Mouse (Mus musculus) lung, postnatal 4 days (tissue): Measurements from ENCODE around the gene Gdf15.

Experiments
- DNase-seq, 2 experiments: peaks; one replicate each; pipeline ENCODE4 v3.0.0; 2021

Gene Gdf15

DNA sequence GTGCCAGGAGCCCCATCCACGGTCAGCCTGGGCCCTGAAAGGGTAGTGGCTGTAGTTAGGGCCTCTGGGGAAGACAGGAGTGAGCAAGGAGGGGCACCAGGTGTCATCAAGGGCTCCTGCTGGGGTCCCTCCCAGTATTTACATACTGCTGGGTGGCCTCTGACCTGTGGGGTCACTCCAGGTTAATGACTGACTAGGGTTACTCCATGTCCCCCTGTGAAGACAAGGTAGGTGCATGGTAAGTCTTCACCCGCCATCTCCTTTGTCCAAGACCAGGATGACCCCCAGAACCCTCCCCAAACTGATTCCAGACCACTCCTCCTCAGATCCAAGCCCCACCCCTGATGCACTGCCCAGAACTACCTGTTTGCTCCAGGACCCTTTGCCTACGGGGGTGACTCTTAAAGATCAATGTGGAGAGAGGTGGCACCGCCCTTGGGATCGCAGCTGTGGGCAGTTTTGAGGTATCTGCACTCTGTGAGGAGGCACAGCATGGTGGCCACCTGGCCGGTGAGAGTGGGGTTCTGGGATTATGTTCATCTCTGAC is at the start of gene Gdf15:
Gene Gdf15 (minus strand): TSS at position 111 of the 547 bp plus-strand sequence.
- DNase-seq: no peak

DNA sequence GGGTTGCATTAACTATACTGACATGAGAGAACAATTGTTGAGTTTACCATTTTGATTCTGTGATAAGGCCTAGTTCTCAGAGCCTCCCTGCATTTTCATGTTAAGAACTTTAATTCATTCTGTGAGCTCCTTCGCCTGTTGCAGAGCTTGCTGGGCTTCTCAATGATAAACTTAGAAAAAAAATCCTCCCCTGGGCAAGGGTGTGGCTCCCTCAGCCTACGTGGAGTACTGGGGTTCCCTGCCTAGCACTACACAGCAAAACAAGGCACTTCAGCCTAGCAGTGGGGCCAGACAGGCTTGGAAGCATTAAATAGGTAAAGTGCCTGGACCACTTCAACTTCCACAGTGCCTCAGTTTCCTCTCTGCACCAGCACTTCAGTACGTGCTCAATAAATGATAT is 49.2 kb upstream of the Gdf15 start:
- DNase-seq: no peak

DNA sequence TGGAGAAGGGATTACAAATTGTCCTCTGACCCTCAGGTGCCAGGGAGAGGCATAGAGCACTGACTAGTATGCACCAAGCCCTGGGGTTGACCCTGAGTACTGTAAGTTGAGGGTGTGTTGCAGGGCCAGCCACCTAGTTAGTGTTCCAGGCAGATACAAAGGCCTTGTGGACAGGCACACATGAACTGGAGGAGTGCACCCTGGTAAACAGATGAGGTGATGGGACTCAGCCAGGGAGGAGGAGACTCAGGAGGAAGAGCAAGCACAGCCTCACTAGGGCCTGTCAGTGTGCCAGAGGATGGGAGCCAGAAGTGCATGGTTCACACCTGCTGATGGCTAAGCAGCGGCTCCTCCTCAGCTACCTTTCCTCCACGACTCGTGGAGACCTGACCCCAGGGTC is 47.8 kb upstream of the Gdf15 start:
- no peak for DNase-seq

DNA sequence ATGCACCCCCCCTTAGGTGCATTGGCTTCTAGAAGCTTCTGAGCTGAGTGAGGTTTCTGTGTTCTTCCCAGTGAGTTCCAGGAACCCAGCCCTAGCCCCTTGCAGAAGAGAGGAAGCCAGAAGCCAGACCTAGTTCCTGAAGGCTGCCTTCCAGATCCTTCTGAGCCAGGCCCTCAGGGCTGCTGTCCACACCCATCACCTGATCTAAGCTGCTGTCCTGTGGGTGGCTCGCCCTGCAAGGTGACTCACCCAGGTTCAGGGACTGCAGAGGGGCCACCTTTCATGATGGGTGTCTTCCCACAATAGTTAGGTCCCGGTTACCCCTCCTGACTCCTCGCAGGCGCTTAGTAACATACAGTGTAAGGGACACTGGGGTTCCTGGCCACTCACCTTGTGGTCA is 47.1 kb upstream of the Gdf15 start:
- DNase-seq: no peak

DNA sequence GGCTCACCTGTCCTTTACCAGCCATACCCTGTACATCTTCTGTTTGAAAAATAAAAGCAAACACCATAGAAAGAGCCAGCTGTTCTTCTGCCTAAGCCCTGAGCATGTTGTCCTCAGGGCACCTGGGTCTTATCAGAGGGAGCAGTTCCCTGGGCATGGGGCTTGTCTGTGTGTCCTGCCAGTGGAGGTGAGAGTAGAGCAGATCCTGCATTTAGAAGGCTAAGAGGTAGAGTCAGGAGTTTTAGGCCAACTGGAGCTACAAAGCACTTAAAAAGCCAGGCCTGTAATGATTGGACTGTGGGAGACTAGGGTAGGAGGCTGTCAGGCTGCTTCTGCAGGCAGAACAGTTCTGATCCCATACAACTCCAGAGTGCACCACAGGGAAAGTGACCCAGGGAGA is 46.4 kb upstream of the Gdf15 start:
- DNase-seq: no peak

DNA sequence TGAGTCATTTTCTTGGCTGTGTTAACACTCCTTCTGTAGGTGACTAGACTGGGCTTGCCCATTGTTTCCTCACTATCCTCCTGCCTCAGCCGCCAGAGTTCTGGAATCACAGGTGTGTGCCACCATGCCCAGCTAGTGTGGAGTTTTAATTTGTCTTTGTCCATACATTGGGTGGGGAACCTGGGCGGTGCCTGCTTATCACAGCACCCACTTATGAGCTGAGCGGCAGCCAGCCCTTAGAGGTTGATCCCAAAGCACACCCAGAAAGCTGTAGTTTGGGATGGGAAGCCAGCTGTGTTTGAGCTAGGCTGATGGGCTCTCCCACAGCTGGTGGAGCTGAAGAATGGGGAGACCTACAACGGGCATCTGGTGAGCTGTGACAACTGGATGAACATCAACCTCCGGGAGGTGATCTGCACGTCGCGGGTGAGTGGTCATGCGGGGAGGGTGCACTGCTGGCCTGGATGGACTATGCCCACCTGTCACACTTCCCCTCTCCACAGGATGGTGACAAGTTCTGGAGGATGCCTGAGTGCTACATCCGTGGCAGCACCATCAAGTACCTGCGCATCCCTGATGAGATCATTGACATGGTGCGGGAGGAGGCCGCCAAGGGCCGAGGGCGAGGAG is 45.3 kb upstream of the Gdf15 start:
- DNase-seq: no peak

DNA sequence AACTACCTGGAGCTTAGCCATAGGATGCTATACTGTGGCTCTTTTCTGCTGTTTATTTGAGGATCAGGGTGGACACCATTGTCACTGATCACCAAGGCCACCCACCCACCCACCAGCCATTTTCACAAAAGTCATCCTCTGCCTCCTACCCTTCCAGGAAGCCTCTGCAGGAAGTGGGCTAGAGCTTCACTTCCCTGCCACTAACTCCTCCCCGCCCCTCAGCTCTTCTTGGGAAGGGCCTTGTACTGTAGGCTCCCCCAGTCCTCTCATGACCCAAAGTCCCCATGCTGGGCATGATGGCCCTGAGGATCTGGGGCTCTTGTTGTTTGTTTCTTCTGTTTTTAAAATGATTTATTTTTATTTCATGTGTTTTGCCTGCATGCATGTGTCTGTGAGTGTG is 43.1 kb upstream of the Gdf15 start:
- no peak for DNase-seq

DNA sequence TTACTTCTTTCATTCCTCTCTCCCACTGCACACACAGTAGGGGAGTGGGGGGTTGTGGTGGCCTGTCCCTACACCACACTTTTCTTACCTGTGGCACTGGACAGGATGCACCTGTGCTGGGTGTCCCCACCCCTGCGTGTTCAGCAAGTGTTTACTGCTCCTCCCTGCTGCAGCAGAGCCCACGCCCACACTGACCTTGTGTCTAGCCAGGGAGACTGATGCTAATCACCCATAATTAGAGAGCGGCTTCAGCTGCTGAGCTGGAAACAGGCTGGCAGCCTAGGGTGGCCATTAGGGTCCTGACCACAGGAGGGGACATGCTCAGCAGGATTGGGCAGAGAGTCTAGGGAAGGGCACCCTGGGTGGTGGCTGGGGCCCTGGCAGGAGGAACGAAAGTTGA is 42.5 kb upstream of the Gdf15 start:
- no peak for DNase-seq

DNA sequence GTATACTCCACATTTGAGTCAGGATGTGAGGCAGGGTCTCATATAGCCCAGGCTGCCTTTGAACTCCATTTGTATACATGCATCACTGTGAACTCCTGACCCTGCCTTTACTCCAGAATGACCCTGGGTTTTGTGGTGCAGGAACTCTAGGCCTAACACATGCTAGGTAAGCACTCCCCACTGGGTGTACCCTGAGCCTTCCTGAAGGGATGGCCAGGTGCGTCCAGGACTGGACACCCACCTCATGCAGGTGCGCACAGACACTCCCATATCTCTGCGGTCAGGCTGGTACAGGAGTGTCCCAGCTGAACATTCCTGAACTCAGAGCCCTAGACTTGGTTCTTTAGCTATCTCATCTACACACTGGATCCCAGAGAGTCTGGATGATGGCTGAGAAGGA is 41.9 kb upstream of the Gdf15 start:
- no peak for DNase-seq

DNA sequence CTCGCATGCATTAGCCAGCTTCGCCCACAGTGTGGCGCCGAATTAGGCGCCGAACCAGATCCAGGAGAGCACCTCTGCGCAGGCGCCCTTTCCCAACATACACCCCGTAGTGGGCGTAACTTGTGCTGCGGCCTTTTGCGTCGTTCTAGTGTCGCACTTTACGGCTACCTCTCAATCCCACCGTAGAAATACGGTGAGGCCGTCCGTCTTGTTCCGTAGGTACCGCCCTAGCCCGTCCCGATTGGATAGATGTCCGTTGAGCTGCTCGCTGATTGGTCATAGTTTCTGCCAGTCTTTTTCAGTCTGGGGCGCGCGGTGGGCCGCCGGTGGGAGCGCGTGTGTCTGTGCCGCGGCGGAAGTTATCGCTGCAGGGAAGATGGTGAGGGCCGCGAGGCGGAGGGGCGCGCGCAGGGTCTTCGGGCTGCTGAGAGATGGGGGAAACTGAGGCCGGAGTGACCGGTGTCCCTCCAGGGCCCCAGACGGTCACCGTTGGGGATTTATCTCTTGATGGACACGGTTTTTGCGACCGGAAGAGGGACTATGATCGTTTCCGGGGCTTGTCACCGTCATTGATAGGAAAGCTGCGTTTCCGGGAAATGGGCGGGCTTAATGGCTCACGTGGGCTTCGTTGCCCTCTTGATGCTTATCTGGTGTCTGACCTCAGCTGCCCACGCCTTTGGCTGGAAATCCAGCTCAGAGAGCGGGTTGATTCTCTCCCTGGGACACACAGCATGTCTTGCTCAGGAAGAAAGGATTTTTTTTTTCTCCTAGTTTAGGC is 41.0 kb upstream of the Gdf15 start, which contains the start of gene Lsm4:
Gene Lsm4 (plus strand): TSS at position 170 of the 778 bp plus-strand sequence.
- peak; percentile 97 to 98 for DNase-seq

DNA sequence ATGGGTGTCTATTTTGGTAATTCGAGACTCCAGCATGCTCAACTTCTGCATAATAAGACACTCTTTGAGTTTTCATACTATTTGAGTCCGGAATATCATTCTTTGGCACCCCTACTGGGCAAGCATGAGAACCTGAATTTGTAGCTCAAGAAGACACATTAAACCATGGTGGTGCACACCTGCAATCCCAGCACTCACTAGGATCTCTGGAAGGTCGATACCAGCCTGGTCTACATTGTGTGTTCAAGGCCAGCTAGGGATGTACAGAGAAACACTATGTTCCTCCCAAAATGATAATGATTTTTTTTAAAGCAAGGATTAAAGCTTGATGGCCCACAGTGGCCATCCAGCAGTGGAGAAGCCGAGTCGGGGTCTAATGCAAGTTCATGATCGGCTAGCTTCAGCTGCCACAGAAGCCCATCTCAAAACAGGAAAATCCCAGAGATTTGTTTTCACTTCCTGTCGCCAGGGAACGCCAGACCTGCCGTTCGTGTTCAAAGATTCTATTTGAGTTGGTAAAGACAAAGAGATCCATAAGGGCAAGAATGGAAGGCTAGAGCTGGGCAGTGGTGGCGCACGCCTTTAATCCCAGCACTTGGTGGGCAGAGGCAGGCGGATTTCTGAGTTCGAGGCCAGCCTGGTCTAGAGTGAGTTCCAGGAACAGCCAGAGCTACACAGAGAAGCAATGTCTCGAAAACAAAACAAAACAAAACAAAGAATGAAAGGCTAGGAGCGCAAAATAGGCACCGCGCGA is 40.2 kb upstream of the Gdf15 start:
- DNase-seq: no peak

DNA sequence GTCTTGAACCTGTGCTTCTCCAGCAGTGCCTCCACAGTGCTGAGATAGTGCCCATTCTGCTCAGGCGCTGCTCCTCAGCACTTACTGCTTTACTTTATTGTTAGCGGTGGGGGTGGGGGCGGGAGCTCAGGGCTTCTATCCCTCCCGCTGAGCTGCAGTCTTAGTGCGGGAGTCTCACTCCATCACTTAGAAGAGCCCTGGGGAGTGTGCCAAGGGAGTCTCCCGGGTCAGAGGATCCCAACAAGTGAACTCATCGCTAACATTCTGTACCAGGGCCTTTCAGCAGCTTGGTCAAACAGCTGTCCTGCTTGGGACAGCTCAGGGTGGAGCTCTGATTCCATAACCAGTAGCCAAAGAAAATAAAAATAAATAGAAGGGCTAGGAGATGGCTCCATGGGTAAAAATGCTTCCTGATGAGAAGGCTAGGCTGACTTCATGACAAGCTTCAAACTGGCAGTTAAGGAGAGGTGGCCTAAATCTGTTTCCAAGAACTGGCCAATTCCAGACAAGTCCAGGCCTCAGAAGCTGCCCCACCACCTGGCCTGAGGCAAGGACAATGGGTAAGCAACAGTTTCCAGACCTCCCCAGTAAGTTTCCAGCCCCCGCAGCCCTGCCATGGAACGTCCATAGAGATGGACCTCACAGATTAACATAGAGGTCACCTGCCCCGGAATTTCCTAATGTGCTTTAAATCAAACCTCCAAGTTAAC is 39.5 kb upstream of the Gdf15 start:
- DNase-seq: no peak

DNA sequence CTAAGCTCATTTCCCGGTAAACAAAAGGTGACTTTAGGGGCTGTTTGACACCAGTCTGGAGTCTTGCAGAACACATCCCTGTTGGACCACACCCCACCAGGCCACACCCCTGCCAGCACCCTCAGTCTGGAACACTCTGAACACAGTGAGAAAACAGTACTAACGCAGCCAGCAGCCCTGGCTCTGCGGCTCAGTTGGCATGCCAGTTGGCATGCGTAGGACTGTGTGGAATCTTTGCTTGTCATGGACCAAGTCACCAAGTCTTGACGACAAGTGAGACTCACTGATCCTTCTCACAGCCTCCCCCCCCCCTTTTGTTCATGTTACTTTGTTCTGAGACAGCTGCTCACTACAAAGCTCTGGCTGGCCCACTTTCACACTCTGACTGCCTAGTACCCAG is 34.8 kb upstream of the Gdf15 start:
- peak in 1 of 2 experiments; percentile 63 for DNase-seq

DNA sequence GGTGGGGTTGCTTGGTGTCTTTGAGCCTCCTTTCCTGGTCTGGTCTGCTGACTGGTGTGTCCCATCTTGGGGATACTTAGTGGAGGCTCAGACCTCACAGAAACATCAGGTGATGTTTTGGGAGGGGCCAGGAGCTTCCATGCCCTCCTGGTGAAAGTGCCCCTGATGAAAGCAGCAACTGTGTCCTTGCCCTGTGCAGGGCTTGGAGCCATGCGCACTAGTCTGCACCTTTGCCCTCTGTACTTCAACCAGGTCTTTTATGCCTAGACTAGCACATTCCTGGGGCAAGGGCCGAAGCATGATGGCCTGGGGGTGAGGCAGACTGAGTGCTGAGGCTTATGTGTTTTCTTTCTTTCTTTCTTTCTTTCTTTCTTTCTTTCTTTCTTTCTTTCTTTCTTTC is 33.3 kb upstream of the Gdf15 start:
- no peak for DNase-seq

DNA sequence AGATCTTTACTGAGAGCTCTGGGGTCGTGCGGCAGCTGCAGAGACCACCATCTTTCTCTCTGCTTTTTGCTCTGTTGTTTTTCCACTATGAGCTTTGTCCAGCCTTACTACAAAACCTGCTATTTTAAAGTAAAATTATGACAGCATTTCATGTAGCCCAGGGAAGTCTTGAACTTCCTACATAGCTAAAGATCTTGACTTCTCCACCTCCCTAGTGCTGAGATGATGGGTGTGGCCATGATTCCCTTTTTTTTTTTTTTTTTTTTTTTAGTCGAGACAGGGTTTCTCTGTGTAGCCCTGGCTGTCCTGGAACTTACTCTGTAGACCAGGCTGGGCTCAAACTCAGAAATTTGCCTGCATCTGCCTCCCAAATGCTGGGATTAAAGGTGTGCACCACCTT is 32.4 kb upstream of the Gdf15 start:
- DNase-seq: no peak

DNA sequence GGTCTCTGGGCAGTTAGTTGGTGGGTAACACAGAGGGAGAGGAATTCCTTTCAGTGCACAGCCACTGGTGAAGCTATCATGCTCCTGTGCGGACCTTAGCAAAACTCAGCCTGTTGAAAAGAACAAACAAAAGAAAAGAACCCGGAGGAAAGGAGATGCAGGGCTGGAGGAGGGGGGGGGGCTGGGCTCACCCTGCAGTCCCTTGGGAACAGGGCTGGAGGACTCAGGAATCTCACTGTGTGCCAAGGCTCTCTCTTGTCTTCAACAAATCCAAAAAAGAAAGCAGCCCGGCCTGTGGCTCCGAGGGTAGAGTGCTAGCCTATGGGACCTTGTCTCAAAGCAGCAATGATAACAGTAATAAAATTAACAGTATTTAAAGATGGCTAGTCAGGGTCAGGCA is 31.4 kb upstream of the Gdf15 start:
- no peak for DNase-seq

DNA sequence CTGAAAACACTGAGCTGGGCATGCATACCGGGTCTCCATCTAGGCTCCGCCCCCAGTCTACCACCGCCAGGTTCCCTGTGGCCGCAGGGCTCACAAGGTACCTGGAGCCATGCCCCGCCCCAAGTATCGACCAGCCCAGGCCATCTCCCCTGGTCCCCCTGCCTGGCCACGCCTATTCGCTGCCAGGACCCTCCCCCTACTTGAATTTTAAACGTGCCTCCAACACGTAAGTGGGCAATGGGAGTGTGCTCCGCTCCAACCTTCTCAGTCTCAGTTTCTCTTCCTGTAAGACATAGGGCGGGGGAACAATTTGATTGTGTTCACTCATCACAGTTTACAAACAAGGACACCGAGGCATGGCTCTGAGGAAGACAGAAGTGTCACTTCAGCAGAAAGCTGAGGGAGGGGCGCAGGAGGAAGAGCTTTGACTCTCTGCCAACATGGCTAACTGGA is 28.0 kb upstream of the Gdf15 start, which contains the start of gene Pgpep1:
Gene Pgpep1 (minus strand): TSS at position 116 of the 453 bp plus-strand sequence.
- peak; percentile 42 to 77 for DNase-seq

DNA sequence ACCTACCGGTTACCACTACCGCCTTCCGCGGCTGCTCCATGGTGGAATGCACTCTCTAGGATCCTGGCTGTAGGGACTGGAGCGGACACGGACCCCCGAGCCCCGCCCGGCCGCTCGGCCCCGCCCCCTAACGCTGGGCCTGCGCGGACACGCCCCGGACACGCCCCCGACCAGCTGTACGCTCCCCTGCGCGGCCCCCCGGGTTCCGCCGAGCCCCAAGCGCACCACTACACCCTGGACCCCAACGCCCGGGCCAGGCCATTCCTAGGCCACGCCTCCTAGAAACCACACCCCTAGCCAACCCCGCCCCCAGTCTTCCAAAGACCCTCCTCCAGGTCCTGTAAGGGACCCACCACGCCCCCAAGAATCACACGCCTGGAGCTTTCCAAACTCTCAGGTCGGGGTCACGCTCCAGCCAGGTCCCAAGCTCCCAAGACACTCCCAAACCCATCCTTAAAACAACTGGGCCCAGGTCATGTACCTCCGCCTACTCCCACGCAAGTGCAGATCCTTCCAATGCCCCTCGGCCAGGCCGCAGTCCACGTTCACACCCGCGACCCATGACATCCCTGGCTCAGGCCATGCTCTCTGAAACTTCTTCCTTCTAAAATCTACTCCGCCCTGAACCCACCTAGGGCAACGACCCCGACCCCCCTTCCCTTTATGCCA is 27.5 kb upstream of the Gdf15 start:
- DNase-seq: peak; percentile 95 to 97

DNA sequence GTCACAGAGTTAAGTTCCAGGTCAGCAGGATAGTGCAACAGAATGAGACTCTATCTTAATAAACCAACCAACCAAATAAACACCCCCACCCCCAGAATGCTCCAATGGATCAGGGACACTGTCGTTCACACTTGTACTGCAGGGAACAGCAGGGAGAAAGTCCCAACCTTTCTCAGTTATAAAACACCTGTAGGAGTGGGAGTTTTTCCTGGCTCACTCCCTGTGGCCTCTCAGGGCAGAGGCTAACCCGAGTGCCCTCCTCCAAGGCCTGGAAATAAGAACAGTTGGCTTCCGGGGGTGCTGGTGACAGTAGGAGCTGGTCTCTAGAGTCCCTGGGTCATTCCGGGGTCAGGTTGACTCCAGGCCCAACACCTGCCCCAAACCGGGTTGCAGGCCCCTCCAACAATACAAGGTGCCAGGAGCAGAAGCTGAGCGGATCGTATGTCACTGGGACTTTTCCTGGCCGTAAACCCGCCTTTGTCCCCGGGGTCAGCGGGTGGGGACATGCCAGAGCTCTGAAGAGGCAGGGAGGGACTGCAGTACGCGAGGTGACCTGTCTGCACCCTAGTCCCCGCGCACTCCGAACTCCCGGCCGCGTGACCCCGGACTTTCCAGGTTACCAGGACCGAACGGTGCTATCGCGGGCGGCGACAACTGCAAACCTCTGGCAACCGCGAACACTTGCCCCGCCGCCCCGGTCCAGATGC is 26.8 kb upstream of the Gdf15 start:
- no peak for DNase-seq

DNA sequence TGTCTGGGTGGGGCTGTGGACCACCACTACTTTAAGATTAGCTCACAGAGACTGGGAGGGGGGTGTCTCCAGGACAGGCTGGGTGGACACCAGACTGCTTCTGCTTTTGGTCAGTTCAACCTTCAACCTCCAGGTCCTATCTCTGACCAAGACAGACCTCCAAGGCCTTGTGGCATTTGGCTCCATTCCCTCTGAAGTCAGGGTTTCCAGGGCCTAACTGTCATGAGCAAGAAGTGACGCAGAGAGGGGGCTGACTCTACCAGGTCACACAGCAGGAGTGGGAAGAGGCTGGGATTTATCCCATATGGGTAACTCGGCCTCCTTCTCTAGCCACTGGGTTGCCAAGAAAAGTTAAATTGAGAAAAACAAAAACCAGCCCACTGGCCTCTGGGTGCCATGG is 25.5 kb upstream of the Gdf15 start:
- DNase-seq: no peak

DNA sequence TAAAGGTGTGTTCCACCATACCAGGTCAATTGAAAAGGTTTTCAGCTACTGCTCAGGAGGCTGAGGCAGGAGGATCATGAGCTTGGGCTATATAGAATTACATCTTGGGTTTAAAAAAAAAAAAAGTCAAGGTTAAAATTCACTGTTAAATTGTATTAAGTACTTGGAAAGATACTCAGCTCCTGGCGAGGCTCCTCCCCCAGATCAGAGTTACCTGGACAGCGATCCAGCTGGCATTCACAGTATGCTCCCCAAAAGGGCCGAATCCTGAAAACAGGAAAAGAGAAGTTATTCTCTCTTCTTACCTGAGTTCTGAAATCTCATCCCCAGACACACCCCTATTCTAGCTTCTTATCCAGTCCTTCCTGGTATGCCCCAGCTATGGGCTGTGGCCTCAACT is 25.0 kb upstream of the Gdf15 start:
- DNase-seq: no peak
